Mouse (Mus musculus): ENCODE measurements around the gene Kirrel3. TPM values are rescaled to one million over a fixed set of nuclear protein-coding genes. Genes with fewer than 3 reads are reported as not detected.

The Kirrel3 gene
- polyA plus RNA-seq, 1 experiment = 0.80 TPM

DNA sequence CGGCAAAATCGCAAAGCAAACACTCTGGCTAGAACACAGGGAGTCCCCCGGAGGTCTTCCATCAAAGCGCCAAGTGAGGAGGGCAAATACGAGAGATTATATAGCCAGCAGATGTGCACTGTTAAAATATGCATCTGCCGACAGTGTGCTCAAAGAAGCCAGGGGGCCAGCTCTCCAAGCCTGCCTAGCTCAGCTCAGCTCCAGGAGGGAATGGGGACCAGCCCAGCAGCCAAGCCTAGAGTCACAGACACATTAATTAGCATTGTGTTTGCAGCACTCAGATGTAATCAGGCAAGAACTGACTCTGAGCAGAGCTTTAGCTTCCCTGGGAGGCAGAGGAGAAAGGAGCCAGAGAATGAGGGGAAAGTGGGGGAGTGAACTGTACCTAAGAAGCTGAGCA, 461.6 kb downstream of the Kirrel3 start:
- H3K4me1 ChIP-seq (ENCODE audit: control insufficient read depth, insufficient read depth, low read length) = no peaks in the 10 kb centered on the region
- WGBS = 40% methylated on average over 6 of the region's 6 CpGs
- no peak overlapping the region for H3K4me3 ChIP-seq (replicated peaks; ENCODE audit: extremely low read depth, low read depth, low read length)
- TF ChIP-seq POLR2A (IDR thresholded peaks at IDR 0.05; ENCODE audit: borderline replicate concordance, extremely low read depth, low read depth, low read length) = no peak
- no peak for TF ChIP-seq CTCF (IDR thresholded peaks at IDR 0.05; ENCODE audit: insufficient read depth, low read length)
- DNase-seq = no peak

DNA sequence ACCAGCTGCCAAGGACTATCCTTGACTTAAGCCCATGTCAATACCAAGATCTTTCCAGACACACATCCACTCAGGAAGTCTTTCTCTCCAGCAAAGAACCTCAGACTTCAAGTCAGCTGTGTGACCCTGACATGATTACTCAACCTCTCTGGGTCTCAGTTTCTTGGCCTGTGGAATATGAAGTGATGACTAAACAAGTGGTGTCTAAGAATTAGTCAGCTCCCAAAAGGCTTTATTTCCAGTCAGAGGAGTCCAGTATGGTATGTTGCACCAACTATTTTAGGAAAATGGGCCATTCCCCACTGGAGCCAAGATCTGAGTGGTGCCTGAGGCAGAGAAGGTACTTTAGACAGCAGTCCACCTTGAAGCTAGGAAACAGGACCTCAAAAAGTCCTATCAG, 462.0 kb downstream of the Kirrel3 start:
- no peak for DNase-seq
- H3K4me1 ChIP-seq (ENCODE audit: control insufficient read depth, insufficient read depth, low read length) = no peaks in the 10 kb centered on the region
- TF ChIP-seq POLR2A (IDR thresholded peaks at IDR 0.05; ENCODE audit: borderline replicate concordance, extremely low read depth, low read depth, low read length) (no peak), CTCF (IDR thresholded peaks at IDR 0.05; ENCODE audit: insufficient read depth, low read length) (no peak)

DNA sequence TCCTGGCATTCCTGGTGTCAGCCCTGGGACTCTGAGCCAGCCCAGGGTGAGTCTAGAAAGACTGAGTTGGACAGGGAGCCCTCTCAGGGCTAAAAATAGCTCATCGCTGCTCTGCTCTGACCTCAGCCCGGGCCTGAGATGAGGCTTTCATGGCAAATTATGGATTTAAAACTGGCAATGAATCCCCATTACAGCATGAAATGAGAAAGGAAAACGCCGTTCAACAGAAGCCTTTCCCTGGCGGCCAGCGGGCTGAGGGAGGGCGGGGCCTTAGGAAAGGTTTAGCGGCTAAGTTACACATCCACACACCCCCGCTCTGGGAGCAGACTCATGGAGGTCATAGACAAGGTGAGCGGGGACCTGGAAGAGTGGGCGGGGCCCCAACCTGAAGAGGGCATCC, 467.7 kb downstream of the Kirrel3 start:
- Histone ChIP-seq H3K4me3 (replicated peaks; ENCODE audit: extremely low read depth, low read depth, low read length) (no peak overlapping the region), H3K4me1 (ENCODE audit: control insufficient read depth, insufficient read depth, low read length) (no peaks in the 10 kb centered on the region)
- TF ChIP-seq CTCF (IDR thresholded peaks at IDR 0.05; ENCODE audit: insufficient read depth, low read length) (no peak), POLR2A (IDR thresholded peaks at IDR 0.05; ENCODE audit: borderline replicate concordance, extremely low read depth, low read depth, low read length) (no peak)
- WGBS = 47% methylated on average over 11 of the region's 11 CpGs
- peak; percentile 6 for DNase-seq

More for the DNA sequence above, 462.0 kb downstream of the Kirrel3 start:
- H3K4me3 ChIP-seq (replicated peaks; ENCODE audit: extremely low read depth, low read depth, low read length) = no peak overlapping the region

- 71% methylated on average over 5 of the region's 5 CpGs for WGBS
- no peak for DNase-seq
- H3K4me3 ChIP-seq (replicated peaks; ENCODE audit: extremely low read depth, low read depth, low read length) = no peak overlapping the region
- TF ChIP-seq CTCF (IDR thresholded peaks at IDR 0.05; ENCODE audit: insufficient read depth, low read length) (no peak), POLR2A (IDR thresholded peaks at IDR 0.05; ENCODE audit: borderline replicate concordance, extremely low read depth, low read depth, low read length) (no peak)
- H3K4me1 ChIP-seq (ENCODE audit: control insufficient read depth, insufficient read depth, low read length) = no peaks in the 10 kb centered on the region
Measured at GRCm38 (mm10) chr9:34954212-34954611, 468.5 kb downstream of the Kirrel3 start.

DNA sequence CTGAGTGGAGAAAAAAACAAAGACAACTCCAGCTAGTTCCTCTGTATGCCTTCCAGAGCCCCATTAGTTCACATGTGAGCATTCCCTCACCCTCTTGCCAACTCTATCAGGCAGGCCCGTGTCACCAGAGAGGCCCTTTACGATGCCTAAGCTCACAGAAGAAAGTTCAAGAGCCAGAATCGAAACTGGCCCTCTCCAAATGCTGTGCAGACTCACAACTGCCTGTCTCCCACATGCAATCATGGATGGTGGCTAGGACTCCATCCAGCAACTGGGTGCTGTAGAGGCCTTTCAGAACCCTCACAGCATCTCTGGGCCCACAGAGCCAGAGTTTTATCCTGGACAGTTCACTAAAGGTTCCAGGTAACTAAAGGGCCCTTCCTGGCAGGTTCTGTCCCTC, 470.8 kb downstream of the Kirrel3 start:
- WGBS = 76% methylated on average over 3 of the region's 3 CpGs
- DNase-seq = no peak
- no peak overlapping the region for H3K4me3 ChIP-seq (replicated peaks; ENCODE audit: extremely low read depth, low read depth, low read length)
- TF ChIP-seq CTCF (IDR thresholded peaks at IDR 0.05; ENCODE audit: insufficient read depth, low read length) (no peak), POLR2A (IDR thresholded peaks at IDR 0.05; ENCODE audit: borderline replicate concordance, extremely low read depth, low read depth, low read length) (no peak)
- H3K4me1 ChIP-seq (ENCODE audit: control insufficient read depth, insufficient read depth, low read length) = no peaks in the 10 kb centered on the region

GRCm38 (mm10) chr9:34957691-34958090, 472.0 kb downstream of the Kirrel3 start:
- DNase-seq = no peak
- H3K4me3 ChIP-seq (replicated peaks; ENCODE audit: extremely low read depth, low read depth, low read length) = no peak overlapping the region
- WGBS = 64% methylated on average over 6 of the region's 6 CpGs
- TF ChIP-seq CTCF (IDR thresholded peaks at IDR 0.05; ENCODE audit: insufficient read depth, low read length) (no peak), POLR2A (IDR thresholded peaks at IDR 0.05; ENCODE audit: borderline replicate concordance, extremely low read depth, low read depth, low read length) (no peak)
- no peaks in the 10 kb centered on the region for H3K4me1 ChIP-seq (ENCODE audit: control insufficient read depth, insufficient read depth, low read length)

DNA sequence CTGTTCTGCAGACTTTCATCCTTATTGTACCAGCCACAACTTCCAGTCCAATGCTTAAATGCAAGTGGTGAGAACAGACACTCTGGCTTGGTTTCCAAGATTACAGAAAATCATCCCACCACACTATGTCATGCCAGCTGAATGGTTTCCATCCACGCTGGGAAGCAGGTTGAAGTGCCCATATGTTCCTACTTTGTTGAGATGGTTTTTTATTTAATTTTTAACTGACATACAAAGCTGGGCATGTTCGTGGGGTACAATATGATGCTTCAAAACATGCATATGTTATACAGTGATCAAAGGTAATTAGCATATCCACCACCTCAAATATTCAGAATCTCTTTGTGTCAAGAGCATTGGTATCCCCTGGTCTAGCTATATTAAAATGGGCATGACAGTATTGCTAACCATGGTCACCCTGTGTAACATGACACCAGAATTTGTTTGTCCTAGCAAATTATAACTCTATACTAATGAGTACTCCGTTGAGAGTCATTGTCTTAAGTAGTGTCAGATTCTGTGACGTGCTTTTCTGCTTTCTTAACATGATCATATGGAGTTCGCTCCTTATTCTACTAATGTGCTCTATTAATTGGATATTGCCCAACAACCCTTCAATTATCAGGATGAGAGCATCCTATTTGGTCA, 472.6 kb downstream of the Kirrel3 start:
- TF ChIP-seq CTCF (IDR thresholded peaks at IDR 0.05; ENCODE audit: insufficient read depth, low read length) (no peak), POLR2A (IDR thresholded peaks at IDR 0.05; ENCODE audit: borderline replicate concordance, extremely low read depth, low read depth, low read length) (no peak)
- Histone ChIP-seq H3K4me1 (ENCODE audit: control insufficient read depth, insufficient read depth, low read length) (no peaks in the 10 kb centered on the region), H3K4me3 (replicated peaks; ENCODE audit: extremely low read depth, low read depth, low read length) (no peak overlapping the region)
- 86% methylated on average over 5 of the region's 5 CpGs for WGBS
- DNase-seq = no peak

GRCm38 (mm10) chr9:34960736-34961135, 475.0 kb downstream of the Kirrel3 start:
- no peak for DNase-seq

GRCm38 (mm10) chr9:34961171-34961570, 475.5 kb downstream of the Kirrel3 start:
- DNase-seq = no peak
- Histone ChIP-seq H3K4me1 (ENCODE audit: control insufficient read depth, insufficient read depth, low read length) (no peaks in the 10 kb centered on the region), H3K4me3 (replicated peaks; ENCODE audit: extremely low read depth, low read depth, low read length) (no peak overlapping the region)
- WGBS = 62% methylated on average over 14 of the region's 14 CpGs
- TF ChIP-seq POLR2A (IDR thresholded peaks at IDR 0.05; ENCODE audit: borderline replicate concordance, extremely low read depth, low read depth, low read length) = no peak
- TF ChIP-seq CTCF (IDR thresholded peaks at IDR 0.05; ENCODE audit: insufficient read depth, low read length) = no peak

More at GRCm38 (mm10) chr9:34960736-34961135, 475.0 kb downstream of the Kirrel3 start:
- WGBS = 28% methylated on average over 12 of the region's 12 CpGs
- TF ChIP-seq CTCF (IDR thresholded peaks at IDR 0.05; ENCODE audit: insufficient read depth, low read length) (no peak), POLR2A (IDR thresholded peaks at IDR 0.05; ENCODE audit: borderline replicate concordance, extremely low read depth, low read depth, low read length) (no peak)
- H3K4me1 ChIP-seq (ENCODE audit: control insufficient read depth, insufficient read depth, low read length) = no peaks in the 10 kb centered on the region
- H3K4me3 ChIP-seq (replicated peaks; ENCODE audit: extremely low read depth, low read depth, low read length) = no peak overlapping the region

GRCm38 (mm10) chr9:34962251-34962650, 476.6 kb downstream of the Kirrel3 start:
- 95% methylated on average over 4 of the region's 4 CpGs for WGBS
- no peak overlapping the region for H3K4me3 ChIP-seq (replicated peaks; ENCODE audit: extremely low read depth, low read depth, low read length)
- DNase-seq = no peak
- TF ChIP-seq CTCF (IDR thresholded peaks at IDR 0.05; ENCODE audit: insufficient read depth, low read length) (no peak), POLR2A (IDR thresholded peaks at IDR 0.05; ENCODE audit: borderline replicate concordance, extremely low read depth, low read depth, low read length) (no peak)
- no peaks in the 10 kb centered on the region for H3K4me1 ChIP-seq (ENCODE audit: control insufficient read depth, insufficient read depth, low read length)
